Mouse (Mus musculus): ENCODE measurements around the gene Usp25. TPM values are rescaled to one million over a fixed set of nuclear protein-coding genes. Genes with fewer than 3 reads are reported as not detected.

The Usp25 gene
- 27.4 TPM in 2 replicates for polyA plus RNA-seq (2016; fragmentation: Nextera tagmentation; extraction: Ambion mirVana)

DNA sequence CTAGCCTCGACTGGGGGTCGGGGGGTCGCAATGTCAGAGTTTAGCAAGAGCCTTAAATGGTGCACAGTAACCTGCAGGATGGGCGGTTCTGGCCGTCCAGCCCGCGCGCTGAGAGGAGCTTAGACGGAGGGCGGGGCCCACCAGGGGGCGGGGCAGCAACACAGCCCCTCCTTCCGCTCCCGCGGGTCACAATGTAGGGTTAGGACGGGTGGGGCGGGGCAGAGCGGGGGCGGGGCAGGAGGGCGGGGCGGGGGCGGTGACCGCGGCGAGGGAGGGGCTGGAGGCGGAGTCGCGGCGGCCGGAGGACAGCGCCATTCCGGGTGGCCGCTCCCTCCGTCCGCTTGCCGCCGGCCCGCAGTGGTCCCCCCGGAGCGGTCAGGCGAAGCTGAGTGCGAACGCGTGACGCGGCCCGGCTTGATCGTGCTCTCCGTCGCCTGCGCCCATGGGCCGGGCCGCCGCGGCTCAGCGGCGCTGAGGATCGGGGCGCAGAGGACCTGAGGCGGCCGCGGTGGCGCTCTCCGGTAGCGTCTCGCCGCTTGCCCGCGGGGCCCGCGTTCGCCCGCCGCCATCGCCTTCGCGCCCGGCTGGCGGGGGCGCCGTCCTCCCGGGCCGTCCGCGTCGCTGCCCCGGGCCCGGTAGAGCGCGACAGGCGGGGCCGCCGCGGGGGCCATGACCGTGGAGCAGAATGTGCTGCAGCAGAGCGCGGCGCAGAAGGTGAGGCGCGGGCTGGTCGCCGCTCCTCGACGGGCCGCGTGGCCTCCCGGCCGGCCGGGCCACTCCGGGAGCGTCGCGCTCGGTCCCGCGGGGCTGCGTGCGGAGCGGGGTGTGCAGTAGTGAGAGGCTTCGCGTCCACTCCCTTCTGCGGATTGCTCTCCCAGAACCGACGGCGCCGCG, at the start of gene Usp25:
Gene Usp25, plus strand, starts transcription at position 280 of the 894 bp plus-strand sequence.
- H3K4me3 ChIP-seq = peak within 1 kb of the TSS; percentile 88
- peak within 1 kb of the TSS; percentile 69 for H3K4me2 ChIP-seq (replicated peaks)
- H3K27me3 ChIP-seq = no peaks in the 10 kb centered on the region
- under 1% methylated on average over 93 of the region's 126 CpGs for WGBS
- peak within 1 kb of the TSS; percentile 88 for H3K27ac ChIP-seq
- ATAC-seq (ENCODE audit: insufficient number of reproducible peaks, insufficient read depth, low FRiP score, low TSS enrichment) = peak; percentile 95
- peak within 1 kb of the TSS; percentile 92 for H3K9ac ChIP-seq
- no peaks in the 10 kb centered on the region for H3K9me3 ChIP-seq
- H3K36me3 ChIP-seq = no peaks in the 10 kb centered on the region
- peaks cover 13% of the 10 kb centered on the region; the same call in 1 of the 2 replicates for H3K4me1 ChIP-seq

- 85% methylated on average over 3 of the region's 3 CpGs for WGBS
- no peaks in the 10 kb centered on the region for H3K36me3 ChIP-seq
Measured at GRCm38 (mm10) chr16:76967593-76968275, 45.8 kb upstream of the Usp25 start.

DNA sequence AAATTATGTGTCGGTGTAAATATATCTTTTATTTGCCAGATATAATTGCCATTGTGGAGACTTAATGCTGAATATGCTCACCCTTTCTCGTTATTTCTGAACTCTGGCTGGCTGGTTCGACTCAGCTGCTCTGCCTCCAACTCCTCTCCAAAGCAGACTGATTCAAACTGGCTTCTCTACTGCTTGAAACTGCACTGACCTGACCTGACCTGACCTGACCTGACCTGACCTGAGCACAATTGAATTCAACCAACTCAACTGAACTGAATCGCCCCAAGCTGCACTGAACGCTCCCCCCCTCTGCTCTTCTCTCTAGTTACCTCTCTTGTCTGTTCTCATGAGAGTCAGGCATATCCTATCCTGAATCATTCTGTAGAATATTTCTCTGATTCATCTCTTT, 42.3 kb upstream of the Usp25 start:
- Histone ChIP-seq H3K9ac (no peak overlapping the region), H3K27ac (no peak overlapping the region), H3K9me3 (no peaks in the 10 kb centered on the region), H3K4me2 (replicated peaks) (no peak overlapping the region), H3K4me3 (no peak overlapping the region), H3K27me3 (no peaks in the 10 kb centered on the region), H3K4me1 (no peaks in the 10 kb centered on the region), H3K36me3 (no peaks in the 10 kb centered on the region)
- ATAC-seq (ENCODE audit: insufficient number of reproducible peaks, insufficient read depth, low FRiP score, low TSS enrichment) = no peak
- 19% methylated on average over 5 of the region's 5 CpGs for WGBS

More at GRCm38 (mm10) chr16:76967593-76968275, 45.8 kb upstream of the Usp25 start:
- no peaks in the 10 kb centered on the region for H3K27me3 ChIP-seq
- no peaks in the 10 kb centered on the region for H3K4me1 ChIP-seq
- no peak overlapping the region for H3K4me3 ChIP-seq
- H3K9ac ChIP-seq = no peak overlapping the region
- H3K4me2 ChIP-seq (replicated peaks) = no peak overlapping the region
- ATAC-seq (ENCODE audit: insufficient number of reproducible peaks, insufficient read depth, low FRiP score, low TSS enrichment) = no peak
- H3K27ac ChIP-seq = no peak overlapping the region
- no peaks in the 10 kb centered on the region for H3K9me3 ChIP-seq

GRCm38 (mm10) chr16:76976787-76977430, 36.6 kb upstream of the Usp25 start:
- H3K4me2 ChIP-seq (replicated peaks) = no peak overlapping the region
- H3K27me3 ChIP-seq = no peaks in the 10 kb centered on the region
- H3K36me3 ChIP-seq = no peaks in the 10 kb centered on the region
- no peaks in the 10 kb centered on the region for H3K9me3 ChIP-seq
- H3K27ac ChIP-seq = no peak overlapping the region
- no peak overlapping the region for H3K4me3 ChIP-seq
- no peaks in the 10 kb centered on the region for H3K4me1 ChIP-seq
- ATAC-seq (ENCODE audit: insufficient number of reproducible peaks, insufficient read depth, low FRiP score, low TSS enrichment) = no peak
- no peak overlapping the region for H3K9ac ChIP-seq
- WGBS = 76% methylated on average over 5 of the region's 5 CpGs

DNA sequence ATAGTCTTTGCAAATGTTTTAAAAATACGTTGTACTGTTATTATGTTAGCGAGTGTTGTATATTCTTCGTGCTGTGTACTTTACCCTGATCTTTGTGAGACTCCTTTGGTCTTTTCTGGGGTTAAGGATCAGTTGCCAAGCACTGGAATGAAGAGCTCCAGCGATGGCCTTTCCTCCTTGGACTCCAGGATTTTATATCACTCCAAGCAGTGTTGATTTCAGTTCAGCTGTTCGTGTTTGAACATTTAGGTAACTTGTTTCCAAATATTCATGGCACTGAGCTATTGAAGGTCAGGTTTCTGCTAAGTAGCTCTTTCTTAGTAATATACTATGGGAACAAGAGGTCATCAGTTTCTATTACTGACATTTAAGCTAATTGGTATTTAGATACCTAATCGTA, 29.8 kb upstream of the Usp25 start:
- 83% methylated on average over 6 of the region's 6 CpGs for WGBS
- H3K9me3 ChIP-seq = no peaks in the 10 kb centered on the region
- no peak overlapping the region for H3K4me2 ChIP-seq (replicated peaks)
- no peak overlapping the region for H3K4me3 ChIP-seq
- H3K9ac ChIP-seq = no peak overlapping the region
- no peak overlapping the region for H3K27ac ChIP-seq
- H3K27me3 ChIP-seq = no peaks in the 10 kb centered on the region
- H3K4me1 ChIP-seq = no peaks in the 10 kb centered on the region
- ATAC-seq (ENCODE audit: insufficient number of reproducible peaks, insufficient read depth, low FRiP score, low TSS enrichment) = no peak
- H3K36me3 ChIP-seq = no peaks in the 10 kb centered on the region

GRCm38 (mm10) chr16:76987711-76988110, 25.8 kb upstream of the Usp25 start:
- H3K9me3 ChIP-seq = no peaks in the 10 kb centered on the region

DNA sequence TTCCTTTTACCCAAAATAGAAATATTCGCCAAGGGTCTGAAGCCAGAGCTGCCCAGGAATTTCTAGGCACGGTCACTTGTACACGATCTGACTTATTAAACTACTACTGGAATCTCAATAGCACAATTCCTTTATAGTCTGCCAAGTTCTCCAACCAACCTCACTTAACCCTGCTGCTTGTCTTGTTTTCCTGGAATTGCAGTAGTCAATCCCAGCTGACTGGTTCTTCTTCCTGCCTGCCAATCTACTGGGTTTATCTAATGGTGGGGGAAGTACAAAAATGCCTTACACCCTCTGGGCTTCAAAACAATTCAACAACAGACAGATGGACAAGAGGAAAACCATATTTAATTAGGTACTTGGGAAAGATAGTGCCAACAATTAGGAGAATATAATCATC, 9.6 kb upstream of the Usp25 start:
- no peak for ATAC-seq (ENCODE audit: insufficient number of reproducible peaks, insufficient read depth, low FRiP score, low TSS enrichment)

More at GRCm38 (mm10) chr16:76987711-76988110, 25.8 kb upstream of the Usp25 start:
- WGBS = 85% methylated on average over 4 of the region's 4 CpGs
- Histone ChIP-seq H3K4me1 (no peaks in the 10 kb centered on the region), H3K4me3 (no peak overlapping the region), H3K4me2 (replicated peaks) (no peak overlapping the region), H3K27ac (no peak overlapping the region), H3K27me3 (no peaks in the 10 kb centered on the region), H3K9ac (no peak overlapping the region), H3K36me3 (no peaks in the 10 kb centered on the region)
- no peak for ATAC-seq (ENCODE audit: insufficient number of reproducible peaks, insufficient read depth, low FRiP score, low TSS enrichment)

DNA sequence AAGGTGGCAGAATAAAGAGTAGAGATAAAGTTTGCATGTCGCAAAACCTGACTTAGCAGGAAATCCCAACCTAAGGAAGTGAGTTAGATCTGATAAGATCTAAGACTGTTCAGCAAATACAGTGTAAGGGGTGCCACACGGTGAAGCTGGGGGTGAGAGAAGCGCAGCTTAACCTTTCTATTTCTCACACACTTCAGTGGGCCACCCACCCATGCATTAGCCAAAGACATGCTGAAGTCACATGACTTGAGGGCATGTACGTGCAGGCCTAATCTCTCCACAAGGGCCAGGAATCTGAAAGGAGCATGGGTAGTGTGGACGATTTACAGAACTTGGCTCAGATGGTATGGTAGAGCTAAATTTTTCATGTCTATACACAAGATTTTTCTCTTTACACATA, 4.3 kb upstream of the Usp25 start:
- WGBS = 68% methylated on average over 5 of the region's 5 CpGs
- no peaks in the 10 kb centered on the region for H3K4me1 ChIP-seq
- H3K9me3 ChIP-seq = no peaks in the 10 kb centered on the region
- H3K4me3 ChIP-seq = no peak overlapping the region
- no peak for ATAC-seq (ENCODE audit: insufficient number of reproducible peaks, insufficient read depth, low FRiP score, low TSS enrichment)
- H3K27ac ChIP-seq = no peak overlapping the region
- H3K9ac ChIP-seq = no peak overlapping the region
- H3K4me2 ChIP-seq (replicated peaks) = no peak overlapping the region
- H3K36me3 ChIP-seq = no peaks in the 10 kb centered on the region
- H3K27me3 ChIP-seq = no peaks in the 10 kb centered on the region

More for the DNA sequence above, 9.6 kb upstream of the Usp25 start:
- Histone ChIP-seq H3K9ac (no peak overlapping the region), H3K27me3 (no peaks in the 10 kb centered on the region), H3K4me2 (replicated peaks) (no peak overlapping the region), H3K4me1 (no peaks in the 10 kb centered on the region), H3K36me3 (no peaks in the 10 kb centered on the region), H3K27ac (no peak overlapping the region), H3K9me3 (no peaks in the 10 kb centered on the region), H3K4me3 (no peak overlapping the region)
- 89% methylated on average over 3 of the region's 3 CpGs for WGBS

- Histone ChIP-seq H3K4me3 (peak overlapping the region; percentile 88), H3K9ac (peak overlapping the region; percentile 92), H3K4me1 (peaks cover 17% of the 10 kb centered on the region), H3K4me2 (replicated peaks) (peak overlapping the region; percentile 69), H3K9me3 (no peaks in the 10 kb centered on the region), H3K27me3 (no peaks in the 10 kb centered on the region), H3K27ac (no peak overlapping the region), H3K36me3 (no peaks in the 10 kb centered on the region)
- WGBS = 2% methylated on average over 17 of the region's 17 CpGs
- ATAC-seq (ENCODE audit: insufficient number of reproducible peaks, insufficient read depth, low FRiP score, low TSS enrichment) = no peak
Measured at GRCm38 (mm10) chr16:77014321-77015211, 1.1 kb downstream of the Usp25 start.

DNA sequence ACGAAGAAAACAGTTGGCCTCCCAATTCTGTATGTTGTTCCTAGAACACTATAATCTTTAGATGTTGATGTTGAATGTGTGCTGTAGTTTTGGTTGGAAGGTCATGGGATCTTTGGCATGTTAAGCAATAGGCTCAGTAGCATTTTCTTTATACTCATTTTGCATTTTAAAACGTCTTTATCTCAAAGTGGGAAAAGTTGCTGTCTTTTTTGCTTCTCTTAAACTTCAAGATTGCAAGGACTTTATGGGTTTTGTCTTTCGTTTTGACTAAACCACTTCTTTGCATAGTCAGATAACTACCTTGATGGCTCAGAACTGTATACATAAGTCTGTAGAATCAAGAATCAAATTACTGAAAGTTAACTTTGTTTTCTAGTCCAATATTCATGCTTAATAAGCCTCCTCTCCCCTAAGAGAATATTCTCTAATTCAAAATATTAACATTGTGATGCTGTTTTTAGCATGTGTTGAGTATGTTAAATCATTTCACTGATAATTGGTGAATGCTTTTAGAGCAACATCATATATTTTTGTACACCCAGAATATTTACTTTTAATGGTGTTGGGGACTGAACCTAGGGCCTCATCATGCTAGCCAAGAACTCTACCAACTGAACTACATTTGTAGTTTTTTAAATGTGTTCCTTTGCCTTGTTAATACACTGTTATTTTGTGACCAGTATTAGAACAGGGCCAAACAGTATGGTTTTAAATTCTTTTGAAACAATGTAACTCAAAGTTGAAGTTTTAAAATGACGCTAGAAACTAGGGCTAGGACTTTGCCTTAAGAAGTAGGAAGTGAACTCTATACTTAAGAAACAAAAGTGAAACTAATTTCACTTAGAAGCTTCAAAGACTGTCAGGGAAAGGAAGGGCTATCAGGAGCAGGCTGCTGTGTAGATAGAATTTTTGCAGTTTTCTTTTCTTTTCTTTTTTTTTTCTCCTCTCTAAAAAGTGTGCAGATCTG, 2.2 kb downstream of the Usp25 start:
- Histone ChIP-seq H3K36me3 (no peaks in the 10 kb centered on the region), H3K4me1 (peaks cover 26% of the 10 kb centered on the region), H3K4me2 (replicated peaks) (peak overlapping the region; percentile 69), H3K4me3 (peak overlapping the region; percentile 88), H3K9ac (no peak overlapping the region), H3K9me3 (no peaks in the 10 kb centered on the region), H3K27ac (no peak overlapping the region), H3K27me3 (no peaks in the 10 kb centered on the region)
- ATAC-seq (ENCODE audit: insufficient number of reproducible peaks, insufficient read depth, low FRiP score, low TSS enrichment) = no peak
- WGBS = 56% methylated on average over 4 of the region's 4 CpGs
